Mouse (Mus musculus) cerebellum, postnatal 4 days (tissue): ENCODE measurements around the gene Fgfrl1.
"Not testable (repeated sequence)": the region's sequence is repeated elsewhere in the genome, so short reads cannot be mapped to it uniquely, and the experiment has no call there.

ENCODE experiments used
- DNase-seq, 2 experiments: peaks; one replicate each; pipeline ENCODE4 v3.0.0; 2022; ENCODE audit warnings: low spot score in 2 of 2, mixed read lengths in 1 of 2

The Fgfrl1 gene

DNA sequence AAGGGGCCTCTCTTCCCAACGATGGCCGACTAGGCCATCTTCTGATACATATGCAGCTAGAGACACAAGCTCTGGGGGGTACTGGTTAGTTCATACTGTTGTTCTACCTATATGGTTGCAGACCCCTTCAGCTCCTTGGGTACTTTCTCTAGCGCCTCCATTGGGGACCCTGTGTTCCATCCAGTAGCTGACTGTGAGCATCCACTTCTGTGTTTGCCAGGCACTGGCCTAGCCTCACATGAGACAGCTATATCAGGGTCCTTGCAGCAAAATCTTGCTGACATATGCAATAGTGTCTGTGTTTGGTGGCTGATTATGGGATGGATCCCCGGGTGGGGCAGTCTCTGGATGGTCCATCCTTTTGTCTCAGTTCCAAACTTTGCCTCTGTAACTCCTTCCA lies 59.1 kb downstream of the Fgfrl1 start:
- DNase-seq, result not testable (repeated sequence)
